Mouse (Mus musculus): ENCODE measurements around the gene Rpl3. TPM values are rescaled to one million over a fixed set of nuclear protein-coding genes. Genes with fewer than 3 reads are reported as not detected.

Gene Rpl3
- polyA plus RNA-seq, 1 experiment from 2014 or later = 1,134 TPM

GRCm38 (mm10) chr15:80111436-80111835, 19.8 kb upstream of the Rpl3 start:
- Histone ChIP-seq H3K9ac (no peak overlapping the region), H3K4me3 (replicated peaks) (no peak overlapping the region), H3K9me3 (no peaks in the 10 kb centered on the region), H3K4me1 (replicated peaks) (0 out of 2 replicates have a peak, but pooled peaks cover 3% of the 10 kb centered on the region), H3K27me3 (replicated peaks) (no peaks in the 10 kb centered on the region), H3K27ac (no peak overlapping the region), H3K4me2 (replicated peaks) (no peak overlapping the region), H3K36me3 (no peaks in the 10 kb centered on the region)
- WGBS = 85% methylated on average over 12 of the region's 12 CpGs
- no peak for ATAC-seq

DNA sequence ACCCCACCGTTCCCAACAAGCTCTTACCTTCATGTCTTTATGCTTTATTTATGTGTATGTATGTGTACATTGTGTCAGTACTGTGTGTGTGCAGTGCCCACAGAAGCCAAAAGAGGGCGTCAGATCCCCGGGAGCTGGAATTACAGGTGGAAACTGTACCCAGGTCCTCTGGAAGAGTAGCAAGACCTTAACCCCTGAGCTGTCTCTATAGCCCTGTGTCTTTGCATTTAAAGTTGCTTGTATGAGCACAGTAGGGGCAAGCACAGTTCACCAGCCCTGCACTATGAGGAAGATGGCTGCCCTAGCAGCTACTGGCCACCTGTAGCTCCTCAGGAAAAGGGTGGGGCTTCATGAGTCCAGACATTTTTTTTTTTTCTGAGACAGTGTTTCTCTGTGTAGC, 15.9 kb upstream of the Rpl3 start:
- H3K4me1 ChIP-seq (replicated peaks) = peaks cover 2% of the 10 kb centered on the region
- H3K4me2 ChIP-seq (replicated peaks) = no peak overlapping the region
- H3K27me3 ChIP-seq (replicated peaks) = no peaks in the 10 kb centered on the region
- H3K4me3 ChIP-seq (replicated peaks) = no peak overlapping the region
- no peak overlapping the region for H3K27ac ChIP-seq
- no peak for ATAC-seq
- H3K36me3 ChIP-seq = no peaks in the 10 kb centered on the region
- H3K9ac ChIP-seq = no peak overlapping the region
- WGBS = 86% methylated on average over 3 of the region's 3 CpGs
- H3K9me3 ChIP-seq = no peaks in the 10 kb centered on the region

- Histone ChIP-seq H3K9me3 (no peaks in the 10 kb centered on the region), H3K4me2 (replicated peaks) (no peak overlapping the region), H3K9ac (no peak overlapping the region), H3K4me1 (replicated peaks) (peaks cover 2% of the 10 kb centered on the region), H3K27me3 (replicated peaks) (no peaks in the 10 kb centered on the region), H3K4me3 (replicated peaks) (no peak overlapping the region), H3K36me3 (no peaks in the 10 kb centered on the region), H3K27ac (no peak overlapping the region)
- no peak for ATAC-seq
- WGBS = 94% methylated on average over 8 of the region's 8 CpGs
These were observed 15.5 kb upstream of the Rpl3 start for GRCm38 (mm10) chr15:80107143-80107542.

GRCm38 (mm10) chr15:80105490-80106410, 14.1 kb upstream of the Rpl3 start:
- 64% methylated on average over 12 of the region's 12 CpGs for WGBS
- no peaks in the 10 kb centered on the region for H3K27me3 ChIP-seq (replicated peaks)
- peak overlapping the region; percentile 36; the same call in 1 of the 2 replicates for H3K27ac ChIP-seq
- no peaks in the 10 kb centered on the region for H3K36me3 ChIP-seq
- peaks cover 2% of the 10 kb centered on the region for H3K4me1 ChIP-seq (replicated peaks)
- peak; percentile 61; the same call in 1 of the 2 replicates for ATAC-seq
- H3K4me3 ChIP-seq (replicated peaks) = no peak overlapping the region
- no peak overlapping the region for H3K4me2 ChIP-seq (replicated peaks)
- no peak overlapping the region for H3K9ac ChIP-seq
- H3K9me3 ChIP-seq = no peaks in the 10 kb centered on the region

GRCm38 (mm10) chr15:80102495-80102894, 10.8 kb upstream of the Rpl3 start:
- Histone ChIP-seq H3K36me3 (no peaks in the 10 kb centered on the region), H3K9me3 (no peaks in the 10 kb centered on the region), H3K4me3 (replicated peaks) (no peak overlapping the region), H3K9ac (no peak overlapping the region), H3K27ac (no peak overlapping the region), H3K27me3 (replicated peaks) (no peaks in the 10 kb centered on the region), H3K4me1 (replicated peaks) (peaks cover 18% of the 10 kb centered on the region), H3K4me2 (replicated peaks) (no peak overlapping the region)
- 71% methylated on average over 6 of the region's 6 CpGs for WGBS
- no peak for ATAC-seq

GRCm38 (mm10) chr15:80101503-80101902, 9.8 kb upstream of the Rpl3 start:
- Histone ChIP-seq H3K36me3 (no peaks in the 10 kb centered on the region), H3K4me1 (replicated peaks) (peaks cover 28% of the 10 kb centered on the region), H3K9me3 (no peaks in the 10 kb centered on the region), H3K4me2 (replicated peaks) (no peak overlapping the region), H3K9ac (no peak overlapping the region), H3K27ac (no peak overlapping the region), H3K4me3 (replicated peaks) (no peak overlapping the region), H3K27me3 (replicated peaks) (no peaks in the 10 kb centered on the region)
- no peak for ATAC-seq
- WGBS = 84% methylated on average over 6 of the region's 6 CpGs

- H3K9ac ChIP-seq = no peak overlapping the region
- H3K4me3 ChIP-seq (replicated peaks) = no peak overlapping the region
- WGBS = 79% methylated on average over 10 of the region's 10 CpGs
- no peak overlapping the region for H3K27ac ChIP-seq
- H3K4me1 ChIP-seq (replicated peaks) = peaks cover 32% of the 10 kb centered on the region
- no peak for ATAC-seq
- H3K4me2 ChIP-seq (replicated peaks) = no peak overlapping the region
- no peaks in the 10 kb centered on the region for H3K27me3 ChIP-seq (replicated peaks)
- no peaks in the 10 kb centered on the region for H3K9me3 ChIP-seq
- H3K36me3 ChIP-seq = no peaks in the 10 kb centered on the region
These were observed 9.2 kb upstream of the Rpl3 start for GRCm38 (mm10) chr15:80100871-80101270.

DNA sequence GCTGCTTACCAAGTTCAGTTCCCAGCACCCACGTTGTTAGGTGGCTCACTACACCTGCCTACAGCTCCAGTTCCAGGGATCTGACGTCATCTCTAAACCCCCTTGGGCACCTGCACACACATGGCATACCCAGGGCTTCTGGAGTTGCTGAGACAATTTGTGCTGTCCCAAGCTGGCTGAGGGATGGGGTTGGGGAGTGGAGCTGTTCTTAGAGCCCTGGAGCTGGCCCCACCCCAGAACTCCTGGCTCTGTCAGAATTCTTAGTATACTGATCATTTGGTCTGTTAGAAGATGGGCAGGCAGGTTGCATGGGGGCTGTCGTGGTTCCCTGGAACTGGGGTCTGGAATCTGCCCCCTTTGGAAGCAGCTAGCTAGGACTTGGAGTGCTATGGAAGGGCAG, 8.5 kb upstream of the Rpl3 start:
- Histone ChIP-seq H3K27ac (no peak overlapping the region), H3K4me3 (replicated peaks) (no peak overlapping the region), H3K9ac (no peak overlapping the region), H3K4me2 (replicated peaks) (no peak overlapping the region), H3K4me1 (replicated peaks) (peaks cover 31% of the 10 kb centered on the region), H3K27me3 (replicated peaks) (no peaks in the 10 kb centered on the region), H3K36me3 (no peaks in the 10 kb centered on the region), H3K9me3 (no peaks in the 10 kb centered on the region)
- WGBS = 76% methylated on average over 3 of the region's 3 CpGs
- ATAC-seq = no peak

GRCm38 (mm10) chr15:80099477-80099876, 7.8 kb upstream of the Rpl3 start:
- Histone ChIP-seq H3K4me2 (replicated peaks) (no peak overlapping the region), H3K36me3 (no peaks in the 10 kb centered on the region), H3K9ac (no peak overlapping the region), H3K9me3 (no peaks in the 10 kb centered on the region), H3K4me1 (replicated peaks) (peaks cover 31% of the 10 kb centered on the region), H3K27me3 (replicated peaks) (no peaks in the 10 kb centered on the region), H3K27ac (no peak overlapping the region), H3K4me3 (replicated peaks) (no peak overlapping the region)
- 74% methylated on average over 3 of the region's 3 CpGs for WGBS
- no peak for ATAC-seq

GRCm38 (mm10) chr15:80098809-80099208, 7.1 kb upstream of the Rpl3 start:
- no peak for ATAC-seq
- H3K9ac ChIP-seq = no peak overlapping the region; the same call in 1 of the 2 replicates
- H3K27ac ChIP-seq = no peak overlapping the region
- no peak overlapping the region for H3K4me3 ChIP-seq (replicated peaks)
- no peak overlapping the region for H3K4me2 ChIP-seq (replicated peaks)
- H3K4me1 ChIP-seq (replicated peaks) = peaks cover 31% of the 10 kb centered on the region
- H3K36me3 ChIP-seq = no peaks in the 10 kb centered on the region
- H3K27me3 ChIP-seq (replicated peaks) = no peaks in the 10 kb centered on the region
- 36% methylated on average over 9 of the region's 9 CpGs for WGBS
- H3K9me3 ChIP-seq = no peaks in the 10 kb centered on the region

DNA sequence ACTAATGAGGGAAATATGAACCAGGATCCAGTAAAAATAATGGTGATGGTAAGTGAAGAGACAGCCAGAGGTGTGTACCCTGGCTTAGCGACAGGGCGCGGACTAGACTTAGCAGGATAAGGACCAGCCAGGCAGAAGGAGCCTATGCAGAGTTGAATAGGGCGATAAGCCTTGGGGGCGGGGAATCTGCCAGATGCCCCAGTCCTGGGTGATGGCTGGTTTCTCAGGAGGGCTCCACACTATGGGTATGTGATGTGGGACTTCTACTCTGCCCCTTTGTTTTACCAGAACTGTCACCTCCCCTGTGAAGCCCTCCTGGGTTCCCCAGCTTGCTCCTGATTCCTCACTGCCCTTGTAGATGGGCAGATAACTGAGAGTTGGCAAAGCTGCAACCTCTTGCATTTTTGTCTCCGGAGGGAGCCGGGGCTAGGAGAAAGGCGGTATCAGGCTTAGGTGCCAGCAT, 6.4 kb upstream of the Rpl3 start:
- H3K4me1 ChIP-seq (replicated peaks) = peaks cover 31% of the 10 kb centered on the region
- H3K4me3 ChIP-seq (replicated peaks) = no peak overlapping the region
- no peak overlapping the region for H3K27ac ChIP-seq
- peak; percentile 48; the same call in 1 of the 2 replicates for ATAC-seq
- no peaks in the 10 kb centered on the region for H3K27me3 ChIP-seq (replicated peaks)
- no peak overlapping the region for H3K4me2 ChIP-seq (replicated peaks)
- WGBS = 37% methylated on average over 8 of the region's 8 CpGs
- H3K9ac ChIP-seq = no peak overlapping the region
- no peaks in the 10 kb centered on the region for H3K9me3 ChIP-seq
- H3K36me3 ChIP-seq = no peaks in the 10 kb centered on the region

GRCm38 (mm10) chr15:80096946-80097881, 5.5 kb upstream of the Rpl3 start:
- H3K4me1 ChIP-seq (replicated peaks) = peaks cover 35% of the 10 kb centered on the region
- ATAC-seq = peak; percentile 71
- no peak overlapping the region for H3K4me3 ChIP-seq (replicated peaks)
- peak overlapping the region; percentile 23; the same call in 1 of the 2 replicates for H3K9ac ChIP-seq
- WGBS = 20% methylated on average over 18 of the region's 20 CpGs
- H3K27ac ChIP-seq = 0 out of 2 replicates have a peak overlapping the region, but pooled peaks have one; percentile 33
- H3K4me2 ChIP-seq (replicated peaks) = peak overlapping the region; percentile 34; the same call in 1 of the 2 replicates
- H3K9me3 ChIP-seq = no peaks in the 10 kb centered on the region
- H3K27me3 ChIP-seq (replicated peaks) = peaks cover 6% of the 10 kb centered on the region
- H3K36me3 ChIP-seq = no peaks in the 10 kb centered on the region
